Mouse (Mus musculus): ENCODE results near the gene Ing3.

Gene Ing3

DNA sequence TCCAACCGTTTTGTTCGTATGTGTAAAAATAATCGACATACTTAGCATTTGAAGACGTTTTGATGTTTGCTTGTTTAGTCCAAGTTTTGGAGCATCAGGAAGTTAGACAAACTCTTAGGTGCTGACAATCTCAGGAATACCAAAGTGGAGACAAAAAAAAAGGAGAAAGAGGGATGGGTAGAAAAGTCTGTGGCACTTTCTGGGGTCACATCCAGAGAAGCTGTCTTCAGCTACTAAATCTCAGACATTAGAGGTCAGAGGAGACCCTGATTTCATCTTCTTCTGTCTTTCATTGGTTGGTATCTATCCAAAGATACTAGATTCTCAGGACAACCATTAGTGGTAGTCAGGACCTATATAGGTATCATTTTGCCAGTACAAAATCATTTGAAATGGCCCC, 41.8 kb downstream of the Ing3 start:
- no peak for DNase-seq (ENCODE audit: low read depth, low spot score)

- no peak for DNase-seq (ENCODE audit: low read depth, low spot score)
Measured at GRCm38 (mm10) chr6:21993070-21993469, 43.7 kb downstream of the Ing3 start.

- no peak for DNase-seq (ENCODE audit: low read depth, low spot score)
Measured at GRCm38 (mm10) chr6:21998131-21998530, 48.8 kb downstream of the Ing3 start.

DNA sequence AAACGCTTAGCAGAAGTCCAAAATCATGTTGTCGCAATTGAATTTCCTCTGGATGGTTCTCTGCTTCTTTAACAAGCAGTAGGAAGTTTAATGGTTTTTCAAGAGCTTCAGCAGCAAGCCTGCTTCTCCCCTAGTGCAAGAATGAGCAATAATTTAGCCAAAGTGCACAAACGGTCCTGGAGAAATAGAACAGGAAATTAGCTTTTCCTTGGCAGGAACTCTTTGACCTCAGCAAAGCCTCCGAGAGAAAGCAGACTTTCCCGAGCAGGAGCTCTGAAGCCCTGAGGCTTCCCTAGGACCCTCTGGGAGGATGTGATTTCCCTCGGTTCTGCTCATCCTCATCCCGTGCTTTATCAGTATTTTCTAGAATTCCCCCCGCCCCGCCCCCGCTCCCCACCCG, 49.7 kb downstream of the Ing3 start:
- DNase-seq (ENCODE audit: low read depth, low spot score), result no peak

DNA sequence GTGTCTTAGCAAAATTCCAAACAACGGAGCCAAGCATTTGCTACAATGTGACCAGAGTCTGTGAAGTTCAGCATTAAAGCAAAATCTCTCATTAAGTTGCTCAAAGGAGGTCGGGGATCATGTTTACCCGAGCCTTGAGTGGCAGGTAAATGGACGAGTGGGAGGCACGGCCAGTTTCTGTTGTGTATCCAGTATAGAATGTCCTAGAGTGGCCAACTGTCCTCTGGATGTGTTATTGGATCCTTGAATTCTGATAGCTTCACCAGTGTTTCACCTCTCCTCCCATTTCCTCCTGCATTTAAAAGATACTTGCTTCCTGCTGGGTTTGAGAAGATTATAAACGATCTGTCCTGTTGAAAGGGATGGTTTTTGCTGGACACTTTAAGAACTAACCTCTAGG, 50.7 kb downstream of the Ing3 start:
- no peak for DNase-seq (ENCODE audit: low read depth, low spot score)

DNA sequence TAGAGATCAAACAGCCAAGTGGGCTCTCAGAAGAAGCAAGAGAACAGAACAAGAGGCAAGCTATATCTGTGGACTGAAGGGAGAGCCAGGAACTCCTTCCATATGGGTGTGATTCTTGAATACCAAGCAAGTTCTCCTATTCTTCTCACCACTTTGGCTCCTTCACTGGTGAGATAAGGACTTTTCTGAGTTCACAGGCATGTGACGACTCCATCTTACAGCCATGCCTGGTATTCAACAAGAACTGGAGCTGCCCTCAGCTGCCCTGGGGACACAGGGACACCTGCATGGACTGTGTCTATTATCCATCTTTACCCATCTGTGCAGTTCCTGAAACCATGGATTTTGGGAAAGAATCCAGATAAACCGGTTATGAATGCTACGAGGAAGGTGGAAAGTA, 51.5 kb downstream of the Ing3 start:
- DNase-seq (ENCODE audit: low read depth, low spot score), result no peak

DNA sequence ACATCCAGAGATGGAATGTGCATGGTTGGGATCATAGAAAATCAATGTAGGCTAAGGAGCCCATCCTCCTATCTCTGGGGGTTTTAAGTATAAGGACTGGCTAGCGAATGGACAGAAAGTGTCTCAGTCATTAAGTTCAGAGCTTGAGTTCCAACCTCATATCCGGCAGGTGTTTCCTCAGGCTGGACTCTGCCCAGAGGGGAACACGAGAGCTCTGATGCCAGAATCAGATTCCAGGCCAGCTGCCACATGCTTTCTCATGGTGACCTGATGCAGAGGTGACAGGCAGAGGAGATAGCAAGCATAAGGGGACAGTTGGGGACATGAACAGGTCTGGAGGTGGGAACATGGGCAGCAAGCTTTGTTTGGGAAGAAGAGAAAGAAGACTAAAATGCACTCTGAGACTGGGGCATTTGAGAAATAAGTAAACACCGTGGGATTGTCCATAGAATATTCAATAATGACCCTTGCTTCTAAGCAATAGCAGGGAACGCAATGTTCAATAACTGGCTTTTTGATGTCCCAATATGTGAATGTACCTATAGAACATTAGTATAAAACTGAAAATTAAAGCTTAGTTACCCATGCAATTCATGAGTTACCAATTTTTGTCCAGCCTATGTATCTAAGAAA, 52.0 kb downstream of the Ing3 start:
- DNase-seq (ENCODE audit: low read depth, low spot score), result no peak

GRCm38 (mm10) chr6:22002521-22003199, 53.3 kb downstream of the Ing3 start:
- DNase-seq (ENCODE audit: low read depth, low spot score), result no peak

- DNase-seq (ENCODE audit: low read depth, low spot score), result no peak
Measured at GRCm38 (mm10) chr6:22003200-22003587, 53.8 kb downstream of the Ing3 start.

DNA sequence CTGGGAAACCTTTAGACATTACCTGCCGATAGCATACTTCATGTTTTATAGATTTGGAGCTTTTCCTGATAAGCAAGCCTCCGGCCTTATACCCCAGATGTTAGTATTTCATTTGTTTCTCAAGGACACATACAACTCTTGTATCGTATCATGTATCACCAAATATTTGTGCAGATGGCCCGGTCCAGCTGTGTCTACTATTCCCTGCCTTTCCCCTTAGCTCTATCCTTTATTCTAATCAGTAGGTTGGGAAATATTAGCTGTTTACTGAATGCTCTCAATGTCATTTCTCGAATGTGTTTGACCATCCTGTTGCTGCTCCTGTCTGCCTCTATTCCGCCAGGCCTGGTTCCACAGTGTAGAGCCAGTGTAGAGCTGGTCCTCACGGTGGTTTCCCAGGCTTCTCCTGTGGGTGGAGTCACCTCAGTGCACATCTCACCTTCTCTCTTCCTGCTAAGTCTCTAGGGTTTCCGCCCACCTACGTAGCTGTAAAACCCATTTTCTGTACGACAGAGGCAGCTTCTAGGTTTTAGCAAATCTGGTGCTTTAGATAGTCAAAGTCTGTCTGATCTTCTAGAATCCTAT, 54.7 kb downstream of the Ing3 start:
- no peak for DNase-seq (ENCODE audit: low read depth, low spot score)

DNA sequence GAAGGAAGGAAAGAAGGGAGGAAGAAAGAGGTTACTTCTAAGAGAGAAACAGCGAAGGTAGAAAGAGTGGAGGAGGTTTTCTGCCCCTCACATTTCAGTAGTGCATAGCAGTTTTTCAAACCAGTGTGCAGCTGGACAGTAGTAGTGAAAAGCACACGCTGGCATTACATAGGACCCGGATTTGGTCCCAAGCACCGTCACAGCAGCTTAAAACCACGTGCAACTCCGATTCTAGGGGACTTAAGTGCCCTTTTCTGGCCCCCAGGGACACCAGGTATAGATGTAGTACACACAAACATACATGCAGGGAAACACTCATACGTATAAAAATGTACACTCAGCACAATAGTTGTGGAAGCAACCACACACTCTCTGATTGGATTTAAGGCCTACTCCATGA, 59.0 kb downstream of the Ing3 start:
- DNase-seq (ENCODE audit: low read depth, low spot score), result no peak

GRCm38 (mm10) chr6:22010258-22010657, 60.9 kb downstream of the Ing3 start:
- DNase-seq (ENCODE audit: low read depth, low spot score), result no peak

DNA sequence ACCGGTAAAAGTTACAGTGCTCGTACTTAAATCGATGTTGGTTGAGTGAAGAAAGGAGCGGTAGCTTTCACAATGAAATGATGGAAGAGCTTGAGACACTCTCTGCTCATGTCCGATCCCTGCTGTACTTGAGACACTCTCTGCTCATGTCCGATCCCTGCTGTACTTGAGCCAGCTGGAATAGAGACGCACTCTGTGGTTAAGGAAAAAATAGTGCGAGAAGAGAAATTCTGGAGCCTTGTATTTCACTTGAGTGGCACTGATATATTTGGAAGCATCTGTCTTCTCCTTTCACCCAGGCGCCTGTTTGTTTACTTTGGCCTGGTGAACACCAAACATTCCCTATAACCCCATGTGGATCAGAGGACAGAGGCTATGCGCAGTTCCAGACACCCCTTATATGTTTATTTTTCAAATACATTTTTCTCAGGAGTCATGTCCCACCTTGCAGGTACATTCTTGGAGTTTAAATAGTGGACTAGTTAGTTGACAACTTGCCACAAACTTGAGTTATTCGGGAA, 61.5 kb downstream of the Ing3 start:
- DNase-seq (ENCODE audit: low read depth, low spot score), result no peak

GRCm38 (mm10) chr6:22011546-22011945, 62.2 kb downstream of the Ing3 start:
- no peak for DNase-seq (ENCODE audit: low read depth, low spot score)

DNA sequence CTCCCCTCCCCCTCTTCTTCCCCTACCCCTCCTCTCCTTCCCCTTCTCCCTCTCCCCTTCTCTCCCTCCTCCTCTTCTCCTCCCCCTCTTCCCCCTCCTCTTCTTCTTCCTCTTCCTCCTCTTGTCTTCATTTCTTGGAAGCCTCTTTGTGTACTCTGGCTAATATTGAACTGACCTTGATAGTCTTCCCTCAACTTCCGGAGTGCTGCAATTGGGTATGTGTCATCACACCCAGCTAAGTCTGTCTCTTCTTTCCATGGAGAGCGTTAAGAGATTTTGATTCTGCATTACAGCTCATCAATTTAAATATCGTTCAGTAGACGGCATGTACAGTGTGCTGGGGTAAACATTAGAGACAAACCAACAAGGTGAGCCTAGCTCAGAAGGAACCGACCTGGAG, 62.7 kb downstream of the Ing3 start:
- DNase-seq (ENCODE audit: low read depth, low spot score), result no peak

DNA sequence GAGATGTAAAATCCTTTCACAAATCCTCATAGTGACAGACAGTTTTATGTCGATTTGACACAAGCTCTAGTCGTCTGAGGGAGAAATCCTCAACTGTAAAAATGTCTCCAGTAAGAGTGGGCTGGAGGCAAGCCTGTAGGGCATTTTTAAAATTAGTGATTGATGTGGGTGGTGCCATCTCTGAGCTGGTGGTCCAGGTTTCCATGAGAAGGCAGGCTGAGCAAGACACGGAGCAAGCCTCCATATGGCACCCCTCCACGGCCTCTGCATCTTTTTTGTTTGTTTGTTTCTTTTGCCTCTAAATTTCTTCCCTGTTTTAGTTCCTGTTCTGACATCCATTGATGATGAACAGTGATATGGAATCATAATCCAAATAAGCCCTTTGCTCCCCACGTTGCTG, 63.1 kb downstream of the Ing3 start:
- no peak for DNase-seq (ENCODE audit: low read depth, low spot score)

- no peak for DNase-seq (ENCODE audit: low read depth, low spot score)
Measured at GRCm38 (mm10) chr6:22013394-22013793, 64.0 kb downstream of the Ing3 start.

- no peak for DNase-seq (ENCODE audit: low read depth, low spot score)
Measured at GRCm38 (mm10) chr6:22014291-22014911, 65.0 kb downstream of the Ing3 start.

DNA sequence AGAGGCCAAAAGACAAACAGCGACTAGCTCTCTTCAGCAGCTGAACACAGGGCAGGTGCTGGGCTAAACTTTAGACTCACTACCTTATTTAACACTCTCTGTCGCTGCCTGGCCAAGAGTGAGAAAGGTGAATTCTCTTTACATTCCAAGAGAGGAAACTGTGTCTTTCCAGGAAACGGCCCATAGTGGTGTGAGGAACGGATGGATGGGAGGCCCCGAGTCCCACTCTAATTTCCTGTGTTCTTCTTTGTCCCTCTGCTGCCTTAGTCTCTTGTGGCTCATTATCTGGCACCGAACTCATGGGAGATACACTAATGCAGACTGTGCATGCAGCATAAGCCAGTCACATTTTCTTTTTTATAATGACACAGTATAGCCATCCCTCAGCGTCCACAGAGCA, 68.3 kb downstream of the Ing3 start:
- no peak for DNase-seq (ENCODE audit: low read depth, low spot score)

DNA sequence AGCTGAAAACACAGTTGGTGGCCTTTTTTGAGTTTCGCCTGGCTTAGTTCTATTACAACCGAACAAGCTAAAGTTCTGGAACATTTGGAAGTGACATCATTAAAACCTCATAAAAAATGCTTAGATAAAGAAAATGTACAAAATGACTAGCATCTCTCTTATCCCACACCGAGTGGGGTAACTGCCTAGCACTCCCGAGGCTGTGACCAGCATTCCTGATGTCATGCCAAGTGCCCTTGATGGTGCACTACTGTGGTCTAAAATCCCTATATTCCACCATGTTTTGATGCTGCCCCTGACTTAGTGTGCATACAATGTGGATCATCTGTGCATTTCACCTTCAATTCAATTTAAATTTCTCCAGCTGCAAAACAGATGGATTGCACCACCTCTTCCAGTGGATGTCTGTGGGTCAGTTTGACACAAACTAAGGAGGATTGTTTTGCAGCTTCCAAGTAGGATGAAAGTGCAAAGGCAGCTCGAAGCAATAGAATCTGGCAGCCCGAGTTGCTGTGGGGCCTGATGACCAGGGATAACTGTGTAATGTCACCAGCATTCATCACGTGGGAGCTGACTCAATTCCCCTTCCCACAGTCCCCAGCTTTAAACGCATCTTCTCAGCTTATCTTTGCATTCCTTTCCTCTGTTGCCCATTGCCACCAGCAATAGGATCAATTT, 69.5 kb downstream of the Ing3 start:
- DNase-seq (ENCODE audit: low read depth, low spot score), result no peak

- DNase-seq (ENCODE audit: low read depth, low spot score), result no peak
Measured at GRCm38 (mm10) chr6:22019637-22020036, 70.3 kb downstream of the Ing3 start.

GRCm38 (mm10) chr6:22020696-22021095, 71.3 kb downstream of the Ing3 start:
- DNase-seq (ENCODE audit: low read depth, low spot score), result no peak
